ENCODE assay signal across 23 mouse cellular contexts in genomic region chr3:60085729-60086128, GRCm38 (mm10). TPM values are rescaled to one million over a fixed set of nuclear protein-coding genes. Genes with fewer than 3 reads are reported as not detected.
DNase-seq lines count a peak whose midpoint lies in the region; ATAC-seq and TF ChIP-seq lines count a peak whose summit lies in the region.
"Had no signal": no experiment of that assay in that cellular context is flagged by ENCODE, and none has a peak within 500 bp of the region (broad histone marks: within the 10 kb centered on the region; RNA-seq: fewer than 3 reads in every experiment).

No protein-coding gene starts in this region.

- DNase-seq in lung, postnatal 0 days (ENCODE audit: low spot score) = no peak
- DNase-seq in testis, postnatal 14 days (ENCODE audit: low spot score) = no peak
- DNase-seq: adrenal gland, adult 2 months; adrenal gland, adult 8-10 months; adrenal gland, postnatal 10 days; adrenal gland, postnatal 14 days; adrenal gland, postnatal 25 days; adrenal gland, postnatal 36 days; B cell, adult 2 months; cerebellum, adult 11 months; cerebellum, adult 11-12 months; cerebellum, adult 18-20 months had no signal

- no peaks in the 10 kb centered on the region for H3K36me3 ChIP-seq in lung, postnatal 0 days (ENCODE audit: insufficient read depth, low read length)
- H3K36me3 ChIP-seq: G1E had no signal

- H3K9ac ChIP-seq in lung, postnatal 0 days (replicated peaks; ENCODE audit: low read depth) = no peak overlapping the region

- TF ChIP-seq CTCF in lung, postnatal 0 days (IDR thresholded peaks at IDR 0.05) = no peak

- ATAC-seq in megakaryocyte progenitor cell, adult 5-6 weeks (replicated peaks; ENCODE audit: poor library complexity) = peak; percentile 64; the same call in 1 of the 2 replicates
- ATAC-seq in megakaryocyte-erythroid progenitor cell, adult 5-6 weeks (replicated peaks; ENCODE audit: low FRiP score, low TSS enrichment, poor library complexity, severe bottlenecking) = peak; percentile 55
- ATAC-seq in lung, postnatal 0 days = no peak
- ATAC-seq: activated CD4-positive, CD25-positive, alpha-beta regulatory T cell, adult 4 months; CD4-positive, CD25-positive, alpha-beta regulatory T cell, adult 4 months; Patski had no signal

- H3K4me2 ChIP-seq in lung, postnatal 0 days (replicated peaks; ENCODE audit: low read depth, low read length) = no peak overlapping the region

- WGBS in lung, postnatal 0 days = 86% methylated on average over 2 of the region's 2 CpGs

- no peaks in the 10 kb centered on the region for H3K9me3 ChIP-seq in lung, postnatal 0 days (ENCODE audit: low read length)
- H3K9me3 ChIP-seq: G1E had no signal

- no peaks in the 10 kb centered on the region for H3K27me3 ChIP-seq in lung, postnatal 0 days (replicated peaks; ENCODE audit: insufficient read depth, low read length)
- H3K27me3 ChIP-seq: CH12.LX, Patski had no signal

- no peak overlapping the region for H3K4me3 ChIP-seq in lung, postnatal 0 days (ENCODE audit: low read depth, low read length)

- H3K4me1 ChIP-seq in lung, postnatal 0 days (ENCODE audit: insufficient read depth, low read depth, low read length) = 0 out of 2 replicates have a peak, but pooled peaks cover 1% of the 10 kb centered on the region

- TF ChIP-seq EP300 in lung, postnatal 0 days (IDR thresholded peaks at IDR 0.05) = no peak

- H3K27ac ChIP-seq in lung, postnatal 0 days (ENCODE audit: low read length) = no peak overlapping the region

RNA-seq across cellular contexts. Expression of gene Sucnr1, which starts 4.1 kb away (rescaled TPM):
- total RNA-seq in megakaryocyte progenitor cell, adult 5-6 weeks (2015) = 0.79 TPM in 1 of 2 replicates, not detected in the other
- not detected in 2 replicates for total RNA-seq in megakaryocyte progenitor cell, adult 5-6 weeks (2017)
- total RNA-seq in megakaryocyte-erythroid progenitor cell, adult 5-6 weeks (2014; fragmentation: Nextera tagmentation) = not detected in 2 replicates
- total RNA-seq in megakaryocyte-erythroid progenitor cell, adult 5-6 weeks (2017) = not detected in 2 replicates
- polyA plus RNA-seq in lung, postnatal 0 days (2015; fragmentation: Nextera tagmentation; extraction: Ambion mirVana) = not detected in 2 replicates
- total RNA-seq: CH12.LX, ES-E14, G1E, MEL had no signal
- polyA plus RNA-seq: activated CD4-positive, CD25-positive, alpha-beta regulatory T cell, adult 4 months; brain, embryonic 14.5 days; C2C12; CD4-positive, CD25-positive, alpha-beta regulatory T cell, adult 4 months; G1E; Patski had no signal
